Mouse (Mus musculus) ES-Bruce4 (cell line): ENCODE results near the gene Glyctk. TPM values are rescaled to one million over a fixed set of nuclear protein-coding genes. Genes with fewer than 3 reads are reported as not detected.

Experiments used
- H3K27ac ChIP-seq: 2 replicates; pipeline ENCODE4 v1.5.1; 2012; ENCODE audit warnings: low read length, inconsistent platforms; ENCODE audit not compliant: insufficient read depth
- H3K27me3 ChIP-seq: 2 replicates; pipeline ENCODE4 v1.6.1; 2012; ENCODE audit warnings: mild to moderate bottlenecking, low read length, inconsistent platforms; ENCODE audit not compliant: control insufficient read depth, poor library complexity, insufficient read depth, severe bottlenecking
- H3K36me3 ChIP-seq: 2 replicates; pipeline ENCODE4 v1.6.1; 2012; ENCODE audit warnings: inconsistent platforms, mild to moderate bottlenecking, low read length, moderate library complexity; ENCODE audit not compliant: control insufficient read depth, poor library complexity, insufficient read depth, severe bottlenecking
- H3K4me1 ChIP-seq: one replicate; pipeline ENCODE4 v1.8.1; 2011; ENCODE audit warnings: low read length; ENCODE audit not compliant: control insufficient read depth, insufficient read depth
- H3K4me3 ChIP-seq: 2 replicates; pipeline ENCODE4 v1.5.1; 2011; ENCODE audit warnings: low read depth, mild to moderate bottlenecking, low read length
- H3K9ac ChIP-seq: 2 replicates; pipeline ENCODE4 v1.6.1; 2012; ENCODE audit warnings: low read depth, mild to moderate bottlenecking, inconsistent platforms; ENCODE audit not compliant: poor library complexity, severe bottlenecking
- H3K9me3 ChIP-seq: replicated peaks from 2 replicates; pipeline ENCODE4 v1.6.1; 2012; ENCODE audit warnings: mild to moderate bottlenecking, low read length, inconsistent platforms; ENCODE audit not compliant: control insufficient read depth, poor library complexity, insufficient read depth, severe bottlenecking
- CTCF ChIP-seq: IDR thresholded peaks from one replicate; pipeline ENCODE4 v1.8.1; 2011; ENCODE audit warnings: low read depth, low read length
- EP300 ChIP-seq: IDR thresholded peaks from 2 replicates; pipeline ENCODE4 v1.6.1; 2011; ENCODE audit warnings: low read depth, low read length; ENCODE audit not compliant: insufficient read depth
- POLR2A ChIP-seq: IDR thresholded peaks from one replicate; pipeline ENCODE4 v1.8.1; 2011; ENCODE audit warnings: low read length; ENCODE audit not compliant: insufficient read depth
- polyA plus RNA-seq: library from polyadenylated mRNA; stranded (reverse); fragments of >200 nt; gene quantifications from 2 replicates; pipeline ENCODE4 v1.2.4, GENCODE M21; 2011; ENCODE audit warnings: low read depth; ENCODE audit not compliant: missing spikeins, insufficient read depth, insufficient read length

The Glyctk gene
- polyA plus RNA-seq, 1 experiment, result 1.1 TPM

GRCm38 (mm10) chr9:106193930-106194807 is 36.2 kb upstream of the Glyctk start:
- Histone ChIP-seq H3K36me3 (peaks cover 24% of the 10 kb centered on the region), H3K9ac (no peak overlapping the region), H3K4me3 (no peak overlapping the region), H3K4me1 (peaks cover 3% of the 10 kb centered on the region), H3K27me3 (no peaks in the 10 kb centered on the region), H3K27ac (no peak overlapping the region), H3K9me3 (no peaks in the 10 kb centered on the region)
- TF ChIP-seq POLR2A (no peak), CTCF (no peak), EP300 (no peak)

- no peak overlapping the region for H3K9ac ChIP-seq
- peaks cover 3% of the 10 kb centered on the region for H3K4me1 ChIP-seq
- H3K9me3 ChIP-seq, result no peaks in the 10 kb centered on the region
- TF ChIP-seq EP300 (no peak), POLR2A (no peak), CTCF (no peak)
- H3K36me3 ChIP-seq, result peaks cover 35% of the 10 kb centered on the region
- H3K27me3 ChIP-seq, result no peaks in the 10 kb centered on the region
- no peak overlapping the region for H3K4me3 ChIP-seq
- H3K27ac ChIP-seq, result no peak overlapping the region
Observed at GRCm38 (mm10) chr9:106192998-106193397, 35.1 kb upstream of the Glyctk start.

DNA sequence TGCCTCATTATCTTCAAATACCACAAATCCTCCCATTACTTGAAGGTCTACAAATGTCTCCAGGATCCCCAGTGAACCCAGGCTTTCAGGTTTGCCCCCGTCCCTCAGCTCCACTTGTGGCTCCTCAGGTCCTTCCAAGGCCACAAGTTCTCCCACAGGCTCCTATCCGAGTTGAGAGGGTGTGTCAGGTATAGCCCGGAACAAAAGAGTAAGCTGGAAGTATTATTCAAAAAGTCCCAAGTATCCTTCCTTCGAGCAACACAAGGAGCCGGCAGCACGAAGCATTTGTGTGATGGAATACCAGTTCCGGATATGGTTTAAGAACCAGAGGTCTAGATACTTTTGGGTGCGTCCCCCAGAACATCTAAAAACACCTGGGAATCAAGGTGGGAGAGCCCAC is 34.1 kb upstream of the Glyctk start:
- H3K27ac ChIP-seq, result no peak overlapping the region
- no peaks in the 10 kb centered on the region for H3K9me3 ChIP-seq
- H3K27me3 ChIP-seq, result no peaks in the 10 kb centered on the region
- peaks cover 3% of the 10 kb centered on the region for H3K4me1 ChIP-seq
- H3K36me3 ChIP-seq, result peaks cover 45% of the 10 kb centered on the region
- H3K4me3 ChIP-seq, result no peak overlapping the region
- no peak overlapping the region for H3K9ac ChIP-seq
- TF ChIP-seq POLR2A (no peak), CTCF (no peak), EP300 (no peak)

DNA sequence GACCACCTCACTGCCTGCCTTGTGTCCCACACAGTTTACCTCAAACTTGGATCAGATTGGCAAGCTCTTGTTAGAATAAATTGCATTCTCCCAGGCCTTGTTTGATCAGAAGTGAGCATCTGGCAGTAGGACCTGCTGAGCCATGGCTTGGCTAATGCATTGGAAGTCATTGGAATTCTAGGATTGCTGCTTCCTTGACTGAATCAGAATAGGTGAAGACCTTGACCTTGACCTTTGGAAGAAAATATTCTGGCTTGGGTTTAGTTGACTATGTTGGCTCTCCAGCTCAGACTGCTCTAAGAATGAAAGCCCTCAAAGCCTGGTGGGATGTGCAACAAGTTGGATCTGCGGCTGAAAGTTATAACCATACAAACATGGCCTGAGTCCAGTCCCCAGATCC is 33.4 kb upstream of the Glyctk start:
- H3K36me3 ChIP-seq, result peaks cover 52% of the 10 kb centered on the region

GRCm38 (mm10) chr9:106183996-106184395 is 26.1 kb upstream of the Glyctk start:
- no peak overlapping the region for H3K4me3 ChIP-seq
- peaks cover 1% of the 10 kb centered on the region for H3K4me1 ChIP-seq
- no peak overlapping the region for H3K9ac ChIP-seq
- H3K9me3 ChIP-seq, result no peaks in the 10 kb centered on the region
- H3K27me3 ChIP-seq, result no peaks in the 10 kb centered on the region
- peaks cover 95% of the 10 kb centered on the region for H3K36me3 ChIP-seq
- no peak for TF ChIP-seq CTCF
- no peak for TF ChIP-seq EP300
- no peak for TF ChIP-seq POLR2A
- H3K27ac ChIP-seq, result no peak overlapping the region

More for the DNA sequence above, 33.4 kb upstream of the Glyctk start:
- no peaks in the 10 kb centered on the region for H3K27me3 ChIP-seq
- H3K4me1 ChIP-seq, result peaks cover 3% of the 10 kb centered on the region
- no peak overlapping the region for H3K9ac ChIP-seq
- no peak overlapping the region for H3K27ac ChIP-seq
- H3K9me3 ChIP-seq, result no peaks in the 10 kb centered on the region
- H3K4me3 ChIP-seq, result no peak overlapping the region
- TF ChIP-seq POLR2A (no peak), EP300 (no peak), CTCF (no peak)

DNA sequence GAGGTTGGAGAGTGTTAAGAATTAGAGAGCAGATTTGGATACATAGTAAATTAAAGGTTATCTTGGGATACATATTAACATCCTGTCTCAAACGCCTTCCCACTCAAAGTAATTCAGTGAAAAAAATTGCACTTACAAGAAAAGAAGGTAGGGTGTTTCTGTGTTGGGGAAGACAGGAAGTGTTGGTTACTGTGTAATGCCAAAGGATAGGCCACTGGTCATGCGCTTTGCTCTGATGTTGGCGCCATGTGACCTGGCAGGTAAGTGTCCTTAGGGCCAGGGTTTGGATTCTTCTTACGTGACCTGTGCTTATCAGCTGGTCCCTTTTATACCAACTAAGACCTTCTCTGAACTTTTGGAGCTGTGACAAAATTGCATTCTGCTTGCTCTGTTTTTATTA is 24.2 kb upstream of the Glyctk start:
- no peaks in the 10 kb centered on the region for H3K27me3 ChIP-seq
- no peak overlapping the region for H3K27ac ChIP-seq
- no peaks in the 10 kb centered on the region for H3K9me3 ChIP-seq
- H3K9ac ChIP-seq, result no peak overlapping the region
- TF ChIP-seq EP300 (no peak), CTCF (no peak)
- no peak overlapping the region for H3K4me3 ChIP-seq
- H3K36me3 ChIP-seq, result peaks cover 89% of the 10 kb centered on the region
- H3K4me1 ChIP-seq, result peaks cover 6% of the 10 kb centered on the region
